Mouse (Mus musculus) kidney, adult 2 months (tissue): ENCODE measurements around the gene Gna13. TPM values are rescaled to one million over a fixed set of nuclear protein-coding genes. Genes with fewer than 3 reads are reported as not detected.

Experiments
- DNase-seq: peaks from one replicate; pipeline ENCODE4 v3.0.0; 2021
- H3K27ac ChIP-seq: fragments of 200-500 bp; 2 replicates; pipeline ENCODE4 v1.5.1; 2012; ENCODE audit warnings: low read depth, low read length, control low read depth, inconsistent platforms; ENCODE audit not compliant: insufficient read depth
- H3K27me3 ChIP-seq: fragments of 200-500 bp; replicated peaks from 2 replicates; pipeline ENCODE4 v1.6.1; 2012; ENCODE audit warnings: mild to moderate bottlenecking, moderate library complexity, low read length, inconsistent platforms; ENCODE audit not compliant: control insufficient read depth, insufficient read depth
- H3K36me3 ChIP-seq: fragments of 200-500 bp; 2 replicates; pipeline ENCODE4 v1.6.1; 2012; ENCODE audit warnings: mild to moderate bottlenecking, moderate library complexity, low read length, inconsistent platforms; ENCODE audit not compliant: control insufficient read depth, insufficient read depth
- H3K4me1 ChIP-seq: fragments of 200-500 bp; 2 replicates; pipeline ENCODE4 v1.6.1; 2011; ENCODE audit warnings: low read length; ENCODE audit not compliant: control insufficient read depth, insufficient read depth
- H3K4me3 ChIP-seq: fragments of 200-500 bp; 2 replicates; pipeline ENCODE4 v1.5.1; 2011; ENCODE audit warnings: mild to moderate bottlenecking, low read depth, low read length, control low read depth; ENCODE audit not compliant: insufficient read depth
- CTCF ChIP-seq: fragments of 200-500 bp; conservative IDR thresholded peaks from 2 replicates; pipeline ENCODE4 v1.5.1; 2011; ENCODE audit warnings: low read depth, mild to moderate bottlenecking, control low read depth, low read length, moderate library complexity, mixed read lengths; ENCODE audit not compliant: insufficient read depth, insufficient read length
- POLR2A ChIP-seq: fragments of 200-500 bp; IDR thresholded peaks from one replicate; pipeline ENCODE4 v1.6.1; 2011; ENCODE audit warnings: low read depth, low read length, control low read depth
- WGBS: fragments of 180-500 bp; shearing (Covaris S2); methylation state at CpG from one replicate; pipeline ENCODE4 v1.1.7; 2018; 5-methylcytosine and 5-hydroxymethylcytosine counted together
- polyA plus RNA-seq: library from polyadenylated mRNA; depleted of rRNA; stranded (reverse); fragments of >200 nt; gene quantifications from 2 replicates; pipeline ENCODE4 v1.2.3, GENCODE M21; 2012; rRNA removed

Gna13 gene
- 26.6 and 27.8 TPM in 2 replicates for polyA plus RNA-seq

DNA sequence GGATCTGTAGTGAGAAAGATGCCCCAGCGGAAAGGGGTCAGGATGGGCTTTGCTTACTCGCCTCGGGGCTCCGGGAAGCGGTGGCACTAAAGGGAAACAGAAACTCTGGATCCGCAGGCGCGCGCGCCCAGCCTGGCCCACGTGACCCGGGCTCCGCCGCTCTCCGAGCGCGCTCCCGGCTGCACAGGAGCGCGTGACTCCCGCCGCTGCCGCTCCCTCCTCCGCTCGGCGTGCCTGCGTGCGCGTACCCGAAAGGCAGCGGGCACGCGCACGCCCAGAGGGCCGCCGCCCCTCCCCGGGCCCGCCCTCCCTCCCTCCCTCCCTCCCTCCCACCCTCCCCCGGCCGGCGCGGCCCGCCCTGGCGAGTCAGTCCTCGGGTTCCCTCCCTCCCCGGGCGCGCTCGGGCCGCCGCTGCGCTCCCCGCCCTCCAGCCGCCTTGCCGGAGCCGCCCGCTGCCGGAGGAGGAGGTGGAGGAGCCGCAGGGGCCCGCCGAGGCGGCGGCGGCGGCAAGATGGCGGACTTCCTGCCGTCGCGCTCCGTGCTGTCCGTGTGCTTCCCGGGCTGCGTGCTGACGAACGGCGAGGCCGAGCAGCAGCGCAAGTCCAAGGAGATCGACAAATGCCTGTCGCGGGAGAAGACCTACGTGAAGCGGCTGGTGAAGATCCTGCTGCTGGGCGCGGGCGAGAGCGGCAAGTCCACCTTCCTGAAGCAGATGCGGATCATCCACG, at the start of gene Gna13:
Gna13 (plus strand) TSS at position 369 of the 728 bp plus-strand sequence.
- Histone ChIP-seq H3K4me1 (peaks cover 30% of the 10 kb centered on the region), H3K27me3 (no peaks in the 10 kb centered on the region), H3K36me3 (no peaks in the 10 kb centered on the region; the same call in 1 of the 2 replicates), H3K4me3 (peak within 1 kb of the TSS; percentile 96), H3K27ac (peak within 1 kb of the TSS; percentile 100)
- DNase-seq: peak; percentile 95
- TF ChIP-seq POLR2A: peak; percentile 71
- no peak for TF ChIP-seq CTCF
- under 1% methylated on average over 57 of the region's 89 CpGs for WGBS

DNA sequence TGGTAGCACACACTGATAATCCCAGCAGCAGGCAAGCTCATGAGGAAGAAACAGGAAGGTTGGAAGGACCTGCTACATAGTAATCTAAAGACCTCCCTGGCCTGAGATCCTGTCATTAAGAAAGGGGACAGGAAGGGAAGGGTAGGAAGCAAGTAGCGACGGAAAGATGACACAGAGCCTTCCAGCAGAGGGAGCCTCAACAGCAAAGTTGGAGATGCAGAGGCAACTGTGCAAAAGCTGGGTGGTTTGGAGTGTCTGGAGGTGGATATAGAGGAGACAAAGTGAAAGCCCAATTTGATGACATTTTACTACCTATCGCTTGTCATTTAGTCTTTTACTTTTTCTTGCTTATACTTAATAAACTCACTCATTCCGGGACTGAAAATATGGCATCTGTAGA, 45.7 kb upstream of the Gna13 start:
- TF ChIP-seq CTCF: peak; percentile 80
- TF ChIP-seq POLR2A: no peak
- 45% methylated on average over 4 of the region's 4 CpGs for WGBS
- peak; percentile 69 for DNase-seq
- no peaks in the 10 kb centered on the region for H3K27me3 ChIP-seq
- no peak overlapping the region for H3K27ac ChIP-seq
- no peaks in the 10 kb centered on the region for H3K36me3 ChIP-seq
- H3K4me3 ChIP-seq: no peak overlapping the region
- H3K4me1 ChIP-seq: no peaks in the 10 kb centered on the region

DNA sequence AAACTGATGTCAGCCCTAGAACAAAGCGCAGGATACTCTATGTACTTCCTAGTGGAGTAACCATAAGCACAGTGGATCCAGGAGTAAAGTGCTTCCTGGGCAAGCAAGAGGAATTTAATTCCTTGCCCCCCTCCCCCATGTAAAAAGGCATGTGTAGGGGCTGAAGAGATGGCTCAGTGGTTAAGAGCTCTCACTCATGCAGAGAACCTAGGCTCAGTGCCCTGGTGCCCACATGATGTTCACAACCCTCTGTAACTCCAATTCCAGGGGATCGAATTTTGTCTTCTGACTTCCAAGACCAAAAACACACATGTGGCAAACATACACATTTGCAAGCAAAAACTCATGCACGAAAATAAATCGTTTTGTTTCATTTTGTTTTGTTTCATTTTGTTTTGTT, 43.2 kb upstream of the Gna13 start:
- DNase-seq: no peak
- WGBS: 88% methylated on average over 4 of the region's 4 CpGs
- no peaks in the 10 kb centered on the region for H3K27me3 ChIP-seq
- no peak overlapping the region for H3K4me3 ChIP-seq
- TF ChIP-seq CTCF: no peak
- TF ChIP-seq POLR2A: no peak
- no peaks in the 10 kb centered on the region for H3K4me1 ChIP-seq
- no peak overlapping the region for H3K27ac ChIP-seq
- no peaks in the 10 kb centered on the region for H3K36me3 ChIP-seq

DNA sequence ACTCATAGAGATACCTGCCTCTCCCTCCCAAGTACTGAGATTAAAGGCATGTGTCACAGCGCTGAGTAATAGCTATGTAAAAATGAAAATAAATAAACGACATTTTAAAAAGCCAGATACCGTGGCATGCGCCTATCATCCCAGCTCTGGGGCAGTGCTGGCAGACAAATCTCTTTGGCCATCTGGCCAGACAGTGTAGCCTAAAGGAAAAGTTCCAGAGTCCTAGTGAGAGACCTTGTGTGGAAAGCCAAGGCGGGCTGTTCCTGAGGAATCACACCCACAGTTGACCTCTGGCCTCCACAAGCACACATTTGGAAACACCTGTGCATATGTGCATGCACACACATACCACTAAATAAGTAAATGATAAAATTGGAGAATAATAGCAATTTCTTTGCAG, 42.7 kb upstream of the Gna13 start:
- no peak overlapping the region for H3K4me3 ChIP-seq
- H3K27ac ChIP-seq: no peak overlapping the region
- WGBS: 87% methylated on average over 5 of the region's 5 CpGs
- no peaks in the 10 kb centered on the region for H3K4me1 ChIP-seq
- no peak for DNase-seq
- H3K36me3 ChIP-seq: no peaks in the 10 kb centered on the region
- TF ChIP-seq CTCF (no peak), POLR2A (no peak)
- no peaks in the 10 kb centered on the region for H3K27me3 ChIP-seq

DNA sequence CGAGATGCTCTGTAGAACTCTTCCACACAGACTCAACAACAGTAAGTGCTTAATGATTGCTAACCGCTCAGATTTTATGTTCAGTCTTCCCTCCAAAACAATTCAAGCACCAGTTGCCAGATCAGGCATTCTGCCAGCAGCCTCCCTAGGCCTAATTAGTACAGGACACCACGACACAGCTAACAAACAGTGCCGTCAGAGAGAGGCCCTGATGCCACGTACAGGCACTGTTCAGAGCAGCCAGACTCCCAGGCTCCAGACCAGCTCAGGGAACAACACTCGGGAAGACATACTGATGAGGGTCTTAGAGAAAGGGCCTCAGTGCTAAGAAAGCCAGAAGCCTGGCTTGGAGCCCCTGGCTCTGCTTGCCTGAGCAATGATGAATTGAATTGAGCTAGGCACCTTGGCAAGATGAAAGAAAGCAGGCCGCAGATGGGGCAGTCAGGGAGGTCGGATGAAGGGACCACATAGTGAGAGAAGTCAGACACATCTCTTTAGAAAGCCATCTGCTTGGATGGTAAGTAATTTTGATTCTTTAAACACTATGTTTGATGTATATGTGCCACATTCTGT, 42.2 kb upstream of the Gna13 start:
- TF ChIP-seq POLR2A: no peak
- TF ChIP-seq CTCF: no peak
- WGBS: 54% methylated on average over 8 of the region's 8 CpGs
- H3K36me3 ChIP-seq: no peaks in the 10 kb centered on the region
- peak; percentile 43 for DNase-seq
- H3K27me3 ChIP-seq: no peaks in the 10 kb centered on the region
- H3K4me1 ChIP-seq: no peaks in the 10 kb centered on the region
- H3K27ac ChIP-seq: no peak overlapping the region
- H3K4me3 ChIP-seq: no peak overlapping the region

DNA sequence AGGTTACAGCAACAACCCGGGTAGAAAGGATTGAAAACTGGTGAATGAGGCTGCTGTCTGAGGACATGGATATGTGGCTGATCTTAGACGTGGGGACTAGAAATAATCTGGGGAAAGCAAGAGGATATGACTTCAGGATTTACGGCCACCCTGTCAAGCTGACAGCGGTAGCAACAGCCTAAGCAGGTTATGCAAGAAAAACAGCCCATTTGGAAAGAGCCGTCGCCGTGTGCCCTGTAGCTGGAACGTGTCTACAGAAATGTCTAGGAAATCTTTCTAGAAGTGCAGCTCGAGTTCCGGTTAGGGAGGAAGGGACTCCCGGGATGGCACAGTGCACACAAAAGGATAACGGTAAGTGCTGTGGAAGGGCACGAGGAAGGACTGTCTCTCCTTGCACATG, 36.4 kb upstream of the Gna13 start:
- no peak overlapping the region for H3K4me3 ChIP-seq
- TF ChIP-seq POLR2A (no peak), CTCF (no peak)
- no peaks in the 10 kb centered on the region for H3K36me3 ChIP-seq
- H3K4me1 ChIP-seq: no peaks in the 10 kb centered on the region; the same call in 1 of the 2 replicates
- WGBS: 35% methylated on average over 13 of the region's 13 CpGs
- H3K27ac ChIP-seq: no peak overlapping the region
- no peaks in the 10 kb centered on the region for H3K27me3 ChIP-seq
- no peak for DNase-seq

DNA sequence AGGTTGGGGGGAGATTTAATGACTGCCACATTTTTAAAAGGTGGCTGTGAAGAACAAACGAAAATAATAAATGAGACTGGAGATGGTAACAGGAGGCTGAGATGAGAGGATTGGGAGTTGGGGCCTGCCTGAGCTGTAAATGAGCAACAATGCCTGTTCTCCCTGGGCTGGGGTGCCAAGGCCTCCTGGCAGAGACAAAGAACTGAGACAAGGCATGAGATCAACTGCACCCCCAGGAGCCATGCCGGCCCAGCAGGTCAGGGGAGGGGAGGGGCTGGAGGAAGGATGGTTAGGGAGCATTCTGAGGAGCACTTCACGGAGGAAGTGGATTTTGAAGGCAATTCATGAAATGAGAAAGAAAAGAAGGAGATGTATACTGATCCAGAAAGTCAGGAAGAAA, 35.2 kb upstream of the Gna13 start:
- Histone ChIP-seq H3K27me3 (no peaks in the 10 kb centered on the region), H3K4me3 (no peak overlapping the region), H3K27ac (no peak overlapping the region), H3K4me1 (peaks cover 3% of the 10 kb centered on the region; the same call in 1 of the 2 replicates), H3K36me3 (no peaks in the 10 kb centered on the region)
- DNase-seq: no peak
- WGBS: 57% methylated on average over 3 of the region's 3 CpGs
- TF ChIP-seq POLR2A: no peak
- TF ChIP-seq CTCF: no peak
